Mouse (Mus musculus) stomach, embryonic 14.5 days (tissue): ENCODE data around the gene Rhob. TPM values are rescaled to one million over a fixed set of nuclear protein-coding genes. Genes with fewer than 3 reads are reported as not detected.

Source experiments
- ATAC-seq: fragments of 200-750 bp; cut with Nextera tagmentation; 2 replicates; pipeline ENCODE4 v1.8.0; 2017; ENCODE audit warnings: low read depth, moderate TSS enrichment; ENCODE audit not compliant: insufficient number of reproducible peaks, insufficient read depth, low FRiP score
- H3K27ac ChIP-seq: fragments of 300-500 bp; sonication (generic); 2 replicates; pipeline ENCODE4 v1.5.1; 2014; ENCODE audit warnings: mild to moderate bottlenecking, low read length, moderate library complexity, mixed read lengths
- H3K27me3 ChIP-seq: fragments of 300-500 bp; sonication (generic); 2 replicates; pipeline ENCODE4 v1.6.1; 2014; ENCODE audit warnings: low read length, control low read depth, mixed read lengths; ENCODE audit not compliant: control insufficient read depth, insufficient read depth
- H3K36me3 ChIP-seq: fragments of 300-500 bp; sonication (generic); 2 replicates; pipeline ENCODE4 v1.6.1; 2014; ENCODE audit warnings: mild to moderate bottlenecking, control low read depth, low read length, moderate library complexity, mixed read lengths; ENCODE audit not compliant: control insufficient read depth, insufficient read depth
- H3K4me1 ChIP-seq: fragments of 300-500 bp; sonication (generic); 2 replicates; pipeline ENCODE4 v1.6.1; 2014; ENCODE audit warnings: low read length, control low read depth, mixed read lengths; ENCODE audit not compliant: control insufficient read depth, insufficient read depth
- H3K4me2 ChIP-seq: fragments of 300-500 bp; sonication (generic); replicated peaks from 2 replicates; pipeline ENCODE4 v1.6.1; 2014; ENCODE audit warnings: low read depth, low read length, control low read depth
- H3K4me3 ChIP-seq: fragments of 300-500 bp; sonication (generic); 2 replicates; pipeline ENCODE4 v1.5.1; 2014; ENCODE audit warnings: low read depth, low read length, control low read depth
- H3K9ac ChIP-seq: fragments of 300-500 bp; sonication (generic); replicated peaks from 2 replicates; pipeline ENCODE4 v1.6.1; 2014; ENCODE audit warnings: low read depth, mild to moderate bottlenecking, control low read depth, low read length, moderate library complexity, mixed read lengths
- H3K9me3 ChIP-seq: fragments of 300-500 bp; sonication (generic); 2 replicates; pipeline ENCODE4 v1.6.1; 2016; ENCODE audit warnings: low read depth, low read length, control low read depth; ENCODE audit not compliant: control insufficient read depth
- WGBS: fragments of 180-500 bp; shearing (Covaris S2); extraction: QIAGEN DNeasy Blood & Tissue Kit; methylation state at CpG from one replicate; pipeline ENCODE4 v1.1.7; 2014; 5-methylcytosine and 5-hydroxymethylcytosine counted together
- polyA plus RNA-seq: library from polyadenylated mRNA; unstranded; fragments of >200 nt; fragmentation: Nextera tagmentation; extraction: Ambion mirVana; gene quantifications from 2 replicates; pipeline ENCODE4 v1.2.1, GENCODE M21; 2014

Gene Rhob
- polyA plus RNA-seq, 1 experiment from 2014 or later = 52.8 TPM

DNA sequence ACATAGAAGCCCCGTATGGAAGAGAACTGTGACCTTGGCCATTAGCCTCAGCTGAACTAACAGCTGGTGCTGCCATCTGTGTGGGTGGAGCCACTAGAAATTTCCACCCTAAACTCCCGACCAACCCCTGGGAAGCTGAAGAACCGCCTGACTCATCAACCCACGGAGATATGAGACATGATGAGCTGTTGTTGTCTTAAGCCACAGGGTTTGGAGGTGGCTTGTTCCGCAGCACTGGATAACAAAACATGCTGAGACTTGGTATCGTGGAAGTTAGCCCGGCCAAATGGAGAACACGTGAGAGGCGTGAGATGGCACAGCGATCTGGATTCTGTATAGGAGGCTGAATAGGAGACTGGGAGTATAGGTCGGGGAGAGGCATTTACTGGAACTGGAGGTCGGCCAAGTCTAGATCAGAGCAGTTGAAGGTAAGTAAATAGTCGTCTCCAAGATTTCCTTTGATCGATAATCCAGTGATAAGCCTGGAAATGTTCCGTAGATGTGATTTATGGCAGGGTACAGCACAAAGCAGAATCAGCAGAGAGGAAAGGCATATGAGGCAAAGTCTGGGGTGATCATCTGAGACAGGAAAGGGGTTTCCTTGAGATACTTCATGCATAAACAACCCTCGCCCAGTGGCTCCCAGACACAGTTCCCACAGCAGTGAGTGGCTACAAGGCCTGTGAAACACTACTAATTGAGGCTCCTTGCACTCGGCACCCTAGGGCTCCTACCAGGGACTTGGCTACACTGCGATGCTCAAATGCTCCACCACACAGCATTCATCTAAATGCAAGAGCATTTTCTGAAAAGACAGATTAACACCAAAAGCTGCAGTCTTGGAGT, 11.5 kb upstream of the Rhob start:
- H3K27me3 ChIP-seq = no peaks in the 10 kb centered on the region
- H3K27ac ChIP-seq = no peak overlapping the region
- H3K4me1 ChIP-seq = 0 out of 2 replicates have a peak, but pooled peaks cover 4% of the 10 kb centered on the region
- H3K9me3 ChIP-seq = no peaks in the 10 kb centered on the region
- no peak overlapping the region for H3K4me2 ChIP-seq
- H3K9ac ChIP-seq = no peak overlapping the region
- peak; percentile 84 for ATAC-seq
- 46% methylated on average over 18 of the region's 18 CpGs for WGBS
- H3K4me3 ChIP-seq = no peak overlapping the region
- H3K36me3 ChIP-seq = no peaks in the 10 kb centered on the region

DNA sequence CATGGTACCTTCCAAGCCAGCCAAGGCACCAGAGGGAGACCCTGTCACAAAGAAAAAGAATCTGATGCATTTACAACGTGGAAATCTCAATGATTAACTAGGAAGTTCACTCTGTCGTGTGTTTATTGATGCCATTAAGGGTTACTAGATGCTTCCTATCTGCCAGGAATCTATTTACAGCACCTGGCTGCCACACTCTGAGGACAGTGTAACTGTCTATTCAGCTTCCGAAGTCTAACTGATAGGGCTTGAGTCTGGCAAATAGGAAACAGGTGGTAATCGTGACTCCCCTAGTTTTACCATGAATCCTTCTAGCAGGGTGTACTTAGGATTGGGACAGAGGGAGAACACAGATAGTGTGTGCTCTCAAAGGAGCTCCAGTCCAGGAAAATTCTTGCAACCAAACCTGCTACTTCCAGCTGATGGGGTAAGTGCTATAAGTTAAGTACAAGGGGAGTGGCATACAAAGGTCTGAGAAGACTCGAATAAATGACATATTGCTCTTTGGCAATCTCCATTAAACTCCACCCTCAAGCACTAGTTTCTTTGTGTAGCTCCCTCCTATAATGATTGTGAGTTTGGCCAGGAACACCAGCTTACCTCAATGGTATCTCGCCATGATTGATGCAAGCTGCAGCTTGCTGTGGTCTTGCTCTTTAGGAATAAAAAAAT, 10.6 kb upstream of the Rhob start:
- ATAC-seq = peak; percentile 16; the same call in 1 of the 2 replicates

DNA sequence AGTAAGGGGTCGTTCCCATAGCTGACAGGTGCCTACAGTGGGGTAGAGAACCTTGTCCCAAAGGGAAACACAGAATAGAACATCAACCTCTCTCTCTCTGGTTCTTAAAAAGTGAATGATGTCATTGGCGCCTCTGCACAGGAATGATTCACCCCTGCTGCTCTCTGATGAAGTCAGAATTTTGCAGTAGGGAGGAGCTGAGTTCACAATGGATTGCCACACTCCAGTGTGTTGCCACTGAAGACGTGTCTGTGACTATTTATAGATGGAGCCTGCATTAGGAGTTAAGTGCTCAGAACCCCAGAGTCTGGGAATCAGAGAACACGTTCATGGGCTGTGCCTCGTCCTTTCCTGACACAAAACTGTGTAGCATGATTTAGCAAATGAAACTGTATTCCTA, 9.9 kb upstream of the Rhob start:
- Histone ChIP-seq H3K4me2 (no peak overlapping the region), H3K27ac (no peak overlapping the region), H3K36me3 (no peaks in the 10 kb centered on the region), H3K9ac (no peak overlapping the region), H3K9me3 (no peaks in the 10 kb centered on the region), H3K4me3 (no peak overlapping the region), H3K27me3 (no peaks in the 10 kb centered on the region), H3K4me1 (0 out of 2 replicates have a peak, but pooled peaks cover 4% of the 10 kb centered on the region)
- WGBS = 59% methylated on average over 5 of the region's 5 CpGs
- no peak for ATAC-seq

More for the DNA sequence above, 10.6 kb upstream of the Rhob start:
- no peak overlapping the region for H3K9ac ChIP-seq
- no peaks in the 10 kb centered on the region for H3K36me3 ChIP-seq
- no peak overlapping the region for H3K4me2 ChIP-seq
- no peak overlapping the region for H3K27ac ChIP-seq
- H3K4me3 ChIP-seq = no peak overlapping the region
- H3K27me3 ChIP-seq = no peaks in the 10 kb centered on the region
- WGBS = 57% methylated on average over 6 of the region's 6 CpGs
- no peaks in the 10 kb centered on the region for H3K9me3 ChIP-seq
- 0 out of 2 replicates have a peak, but pooled peaks cover 4% of the 10 kb centered on the region for H3K4me1 ChIP-seq

DNA sequence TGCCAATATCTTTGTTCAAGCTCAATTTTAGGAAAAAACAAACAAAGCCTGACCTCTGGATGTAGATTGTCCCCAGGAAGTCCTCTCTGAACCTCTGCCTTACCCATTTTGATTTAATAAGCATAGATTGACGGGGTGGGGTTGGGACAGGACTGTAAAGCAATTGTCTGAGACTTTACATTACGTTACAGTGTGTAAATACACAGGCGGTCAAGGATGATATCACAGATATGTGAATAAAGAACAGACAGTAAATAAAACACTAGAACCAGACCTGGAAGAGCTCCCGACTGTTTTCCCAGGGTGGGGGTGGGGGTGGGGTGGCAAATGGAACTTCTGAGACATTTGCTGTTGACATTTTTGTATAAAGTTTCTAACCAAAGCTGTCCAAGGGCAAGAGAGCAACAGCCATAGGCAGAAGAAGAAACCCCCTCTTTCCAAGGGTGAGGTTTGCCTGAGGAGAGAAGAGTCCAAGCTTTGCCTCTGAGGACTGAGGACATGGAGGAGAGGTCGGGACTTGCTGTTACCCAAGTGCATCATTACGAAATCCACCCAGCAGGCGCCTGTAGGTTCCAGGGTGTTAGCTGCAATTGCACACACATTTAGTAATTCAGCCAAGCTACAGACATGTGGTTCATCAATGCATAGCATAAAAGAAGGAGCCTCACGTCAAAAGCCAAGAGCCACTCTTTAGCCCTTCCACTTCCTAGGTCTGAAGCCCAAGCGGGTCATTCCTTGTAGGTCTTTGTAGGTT, 7.3 kb upstream of the Rhob start:
- Histone ChIP-seq H3K4me3 (no peak overlapping the region), H3K4me1 (0 out of 2 replicates have a peak, but pooled peaks cover 4% of the 10 kb centered on the region), H3K36me3 (no peaks in the 10 kb centered on the region), H3K27ac (no peak overlapping the region), H3K27me3 (no peaks in the 10 kb centered on the region), H3K4me2 (no peak overlapping the region), H3K9ac (no peak overlapping the region), H3K9me3 (no peaks in the 10 kb centered on the region)
- WGBS = 66% methylated on average over 9 of the region's 9 CpGs
- ATAC-seq = no peak

DNA sequence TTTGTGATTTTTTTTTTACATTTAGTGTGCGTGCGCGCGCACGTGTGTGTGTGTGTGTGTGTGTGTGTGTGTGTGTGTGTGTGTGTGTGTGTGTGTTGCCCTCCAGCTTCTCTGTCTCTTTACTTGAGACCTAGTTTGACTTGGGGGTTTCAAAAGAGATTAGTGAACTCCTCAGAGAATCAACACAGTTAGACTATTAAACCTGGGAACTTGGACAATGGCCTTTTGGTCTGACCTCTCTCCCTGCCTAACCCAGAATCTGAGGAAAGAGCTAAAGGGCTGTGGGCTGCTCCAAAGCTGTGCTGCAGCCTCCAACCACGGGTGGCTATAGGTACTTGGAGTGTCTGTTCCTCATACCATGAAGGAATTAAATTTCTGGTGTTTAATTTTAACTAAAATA, 4.3 kb upstream of the Rhob start:
- no peaks in the 10 kb centered on the region for H3K36me3 ChIP-seq
- H3K4me3 ChIP-seq = no peak overlapping the region
- H3K27ac ChIP-seq = no peak overlapping the region
- H3K4me2 ChIP-seq = no peak overlapping the region
- no peak for ATAC-seq
- no peaks in the 10 kb centered on the region for H3K27me3 ChIP-seq
- WGBS = 80% methylated on average over 6 of the region's 6 CpGs
- H3K4me1 ChIP-seq = peaks cover 10% of the 10 kb centered on the region
- H3K9ac ChIP-seq = no peak overlapping the region
- H3K9me3 ChIP-seq = no peaks in the 10 kb centered on the region

DNA sequence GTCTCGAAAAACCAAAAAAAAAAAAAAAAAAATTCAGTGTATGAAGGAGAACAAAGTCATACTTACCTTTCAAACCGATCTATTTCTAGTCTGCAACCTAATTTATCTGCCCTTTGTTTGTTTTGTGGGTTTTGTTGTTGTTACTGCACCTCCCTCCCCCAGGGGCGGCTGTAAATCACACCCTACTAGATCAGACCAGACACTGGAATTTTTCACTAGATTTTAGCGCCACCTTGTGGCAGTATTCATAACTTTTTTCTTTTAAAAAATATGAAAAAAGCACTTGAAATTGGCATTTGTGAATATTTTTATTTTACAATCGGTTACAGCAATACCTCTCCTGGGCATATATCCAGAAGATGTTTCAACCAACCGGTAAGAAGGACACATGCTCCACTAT, 2.7 kb upstream of the Rhob start:
- Histone ChIP-seq H3K4me1 (peaks cover 16% of the 10 kb centered on the region), H3K4me3 (no peak overlapping the region), H3K4me2 (no peak overlapping the region), H3K9me3 (no peaks in the 10 kb centered on the region), H3K27me3 (no peaks in the 10 kb centered on the region), H3K27ac (no peak overlapping the region), H3K9ac (no peak overlapping the region), H3K36me3 (no peaks in the 10 kb centered on the region)
- ATAC-seq = no peak
- 13% methylated on average over 6 of the region's 6 CpGs for WGBS

DNA sequence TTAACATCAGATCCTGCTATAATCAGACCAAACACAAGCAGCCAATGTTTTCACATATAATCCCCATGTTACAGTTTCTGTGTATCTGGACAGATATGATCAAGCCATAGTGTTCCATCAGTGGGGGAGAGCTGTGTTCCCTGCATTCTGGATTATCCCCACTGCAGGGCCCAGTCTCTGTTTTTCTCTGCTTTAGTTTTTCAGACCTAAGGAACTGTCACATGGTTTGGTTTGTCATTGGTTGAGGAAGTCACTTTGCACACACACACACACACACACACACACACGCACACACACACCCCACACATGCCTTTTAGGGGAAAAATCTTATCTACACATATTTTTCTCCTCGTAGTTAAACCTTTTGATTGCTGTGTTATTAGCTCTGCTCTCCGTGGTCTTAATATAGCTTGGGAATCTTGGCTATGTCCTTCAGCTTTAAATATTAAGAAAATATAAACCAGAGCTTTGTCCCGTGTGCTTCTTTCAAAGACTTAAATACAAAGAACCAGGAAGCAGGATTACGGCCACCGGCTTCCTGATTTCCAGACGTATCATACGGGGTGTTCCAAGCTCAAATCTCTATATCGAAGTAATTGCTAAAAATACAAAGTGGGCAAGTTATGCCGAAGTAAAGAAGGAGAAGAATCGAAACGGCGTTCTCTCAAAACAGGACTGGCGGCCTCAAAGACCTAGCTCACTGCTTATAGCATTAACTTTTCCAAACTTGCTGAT, 1.9 kb upstream of the Rhob start:
- no peaks in the 10 kb centered on the region for H3K9me3 ChIP-seq
- no peaks in the 10 kb centered on the region for H3K27me3 ChIP-seq
- no peak overlapping the region for H3K27ac ChIP-seq
- WGBS = 73% methylated on average over 14 of the region's 14 CpGs
- ATAC-seq = no peak
- H3K36me3 ChIP-seq = no peaks in the 10 kb centered on the region
- H3K4me3 ChIP-seq = no peak overlapping the region
- peaks cover 23% of the 10 kb centered on the region for H3K4me1 ChIP-seq
- no peak overlapping the region for H3K9ac ChIP-seq
- H3K4me2 ChIP-seq = no peak overlapping the region
